Mouse (Mus musculus) liver, adult 2 months (tissue): Measurements from ENCODE around the gene Hils1.

Source experiments
- CTCF ChIP-seq: fragments of 200-500 bp; IDR thresholded peaks from 2 replicates; pipeline ENCODE4 v1.5.1; 2011; ENCODE audit warnings: low read depth, low read length, control low read depth
- POLR2A ChIP-seq: fragments of 200-500 bp; IDR thresholded peaks from 2 replicates; pipeline ENCODE4 v1.6.1; 2011; ENCODE audit warnings: low read length, control low read depth; ENCODE audit not compliant: insufficient read depth; ENCODE audit errors: extremely low read depth

- TF ChIP-seq CTCF (peak; percentile 69), POLR2A (peak; percentile 43; the same call in 1 of the 2 replicates)
These were observed 23.6 kb downstream of the Hils1 start, which contains the start of gene Ppp1r9b for GRCm38 (mm10) chr11:94990749-94991577.
